Mouse (Mus musculus) layer of hippocampus, postnatal 36 days (tissue): ENCODE results near the gene Oxct2b. TPM values are rescaled to one million over a fixed set of nuclear protein-coding genes. Genes with fewer than 3 reads are reported as not detected.
"Not testable (repeated sequence)": the region's sequence is repeated elsewhere in the genome, so short reads cannot be mapped to it uniquely, and the experiment has no call there.

Experiments used
- DNase-seq, 2 experiments: peaks; one replicate each; pipeline ENCODE4 v3.0.0; 2022
- total RNA-seq, 2 experiments: library from RNA; stranded (reverse); gene quantifications; 2 replicates each; pipeline ENCODE4 v1.2.3; 2021

Gene Oxct2b
- total RNA-seq, 2 experiments from 2014 or later: not detected

- not testable (repeated sequence) for DNase-seq
These were observed 1.4 kb upstream of the Oxct2b start for GRCm38 (mm10) chr4:123114651-123115050.

- DNase-seq: peak in 1 of 2 experiments; percentile 12
These were observed 574 bp downstream of the Oxct2b start for GRCm38 (mm10) chr4:123116640-123117039.

- no peak for DNase-seq
These were observed 5.2 kb downstream of the Oxct2b start for GRCm38 (mm10) chr4:123121286-123121685.

GRCm38 (mm10) chr4:123126626-123127025, 10.6 kb downstream of the Oxct2b start:
- DNase-seq: no peak

GRCm38 (mm10) chr4:123127051-123127450, 11.0 kb downstream of the Oxct2b start:
- DNase-seq: no peak

- no peak for DNase-seq
These were observed 21.5 kb downstream of the Oxct2b start for GRCm38 (mm10) chr4:123137551-123137950.

GRCm38 (mm10) chr4:123139513-123140154, 23.6 kb downstream of the Oxct2b start, which contains the start of gene Ppie:
Gene Ppie (minus strand): TSS chr4:123139951.
- peak; percentile 64 to 67 for DNase-seq

- peak in 1 of 2 experiments; percentile 30 for DNase-seq
These were observed 31.5 kb downstream of the Oxct2b start for GRCm38 (mm10) chr4:123147446-123148150.

GRCm38 (mm10) chr4:123152003-123152402, 35.9 kb downstream of the Oxct2b start:
- DNase-seq: no peak

- peak; percentile 56 to 57 for DNase-seq
These were observed 36.9 kb downstream of the Oxct2b start for GRCm38 (mm10) chr4:123152976-123153375.

GRCm38 (mm10) chr4:123155004-123155403, 38.9 kb downstream of the Oxct2b start:
- DNase-seq: no peak

- no peak for DNase-seq
These were observed 39.4 kb downstream of the Oxct2b start for GRCm38 (mm10) chr4:123155427-123155826.

- DNase-seq: no peak
These were observed 39.8 kb downstream of the Oxct2b start for GRCm38 (mm10) chr4:123155840-123156239.

- DNase-seq: no peak
These were observed 44.5 kb downstream of the Oxct2b start for GRCm38 (mm10) chr4:123160571-123160970.

GRCm38 (mm10) chr4:123161251-123161650, 45.2 kb downstream of the Oxct2b start:
- DNase-seq: not testable (repeated sequence)

GRCm38 (mm10) chr4:123162305-123162917, 46.3 kb downstream of the Oxct2b start:
- no peak for DNase-seq

GRCm38 (mm10) chr4:123164157-123164556, 48.1 kb downstream of the Oxct2b start:
- DNase-seq: peak; percentile 45 to 67

Other genes starting within 250 kb of the Oxct2b start
- 100 to 1,000 TPM; 305 to 314 TPM for gene Cap1, start 230.2 kb upstream of the Oxct2b start, total RNA-seq
- gene Mfsd2a, start 155.1 kb upstream of the Oxct2b start, total RNA-seq: 10 to 100 TPM; 34.0 to 52.7 TPM
- 10 to 100 TPM; 32.9 to 35.0 TPM for gene Mycl, start 120.6 kb upstream of the Oxct2b start, total RNA-seq
- 10 to 100 TPM; 23.5 to 26.0 TPM for gene Trit1, start 99.7 kb upstream of the Oxct2b start, total RNA-seq
- gene Bmp8b, start 11.1 kb upstream of the Oxct2b start, total RNA-seq: under 1 TPM in 1 of 2 experiments, not detected in 1; 0.42 TPM
- 10 to 100 TPM; 19.6 to 21.4 TPM for gene Ppie, start 23.7 kb downstream of the Oxct2b start, total RNA-seq
- gene Hpcal4, start 67.0 kb downstream of the Oxct2b start, total RNA-seq: 100 to 1,000 TPM; 495 to 526 TPM
- gene Nt5c1a, start 85.2 kb downstream of the Oxct2b start, total RNA-seq: 10 to 100 TPM; 13.4 to 14.5 TPM
- gene Heyl, start 117.3 kb downstream of the Oxct2b start, total RNA-seq: 1 to 10 TPM; 2.3 to 2.9 TPM
- 10 to 100 TPM; 44.4 to 45.0 TPM for gene Pabpc4, start 146.1 kb downstream of the Oxct2b start, total RNA-seq
- gene Oxct2a, start 207.4 kb downstream of the Oxct2b start, total RNA-seq: under 1 TPM in 1 of 2 experiments, not detected in 1; 0.20 TPM
- not detected for gene Bmp8a, start 227.0 kb downstream of the Oxct2b start, total RNA-seq